Mouse (Mus musculus) layer of hippocampus, adult 9-11 months (tissue): ENCODE measurements around the gene Capn13.
"Not testable (repeated sequence)": the region's sequence is repeated elsewhere in the genome, so short reads cannot be mapped to it uniquely, and the experiment has no call there.

Source experiments
- DNase-seq: peaks from one replicate; pipeline ENCODE4 v3.0.0; 2022

Capn13 gene

DNA sequence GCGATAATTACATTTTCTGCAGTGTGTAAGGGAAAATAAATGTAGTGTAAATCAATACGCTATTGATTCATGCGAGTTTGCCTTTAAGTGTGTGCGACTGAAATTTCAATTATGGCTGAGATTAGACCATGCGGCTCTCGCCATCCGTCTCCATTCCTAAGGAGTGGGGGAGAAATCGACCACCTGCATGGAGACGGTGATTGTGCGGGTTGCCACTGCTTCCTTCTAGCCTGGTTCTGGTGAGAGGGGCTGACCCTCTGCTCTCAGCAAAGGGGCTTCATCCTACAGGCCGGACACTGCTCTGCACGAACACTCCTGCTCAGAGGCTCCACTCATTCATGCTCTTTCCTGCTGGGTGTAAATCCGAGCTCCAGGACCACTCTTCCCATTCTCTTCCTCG is 58.0 kb downstream of the Capn13 start:
- DNase-seq = no peak

GRCm38 (mm10) chr17:73329071-73329470 is 71.6 kb downstream of the Capn13 start:
- no peak for DNase-seq

DNA sequence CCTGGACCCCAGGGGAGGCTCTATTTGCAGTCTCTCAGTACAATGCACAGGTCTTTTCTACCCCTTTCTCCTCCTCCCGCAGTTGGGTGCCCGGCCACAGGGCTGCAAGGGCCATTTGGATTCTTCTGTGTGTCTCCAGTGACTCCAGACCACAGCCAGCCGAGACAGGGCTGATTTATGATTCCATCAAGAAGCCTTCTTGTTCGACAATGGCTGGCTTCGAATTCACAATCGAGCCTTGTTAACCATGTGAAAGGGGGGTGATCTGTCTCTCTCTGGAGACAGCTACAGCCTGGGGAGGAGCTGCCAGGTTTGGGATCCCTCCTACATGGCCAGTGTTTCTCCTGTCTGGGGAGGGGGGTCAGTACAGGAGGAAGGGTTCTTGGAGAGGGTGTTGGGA is 75.4 kb downstream of the Capn13 start:
- DNase-seq = no peak

- DNase-seq = no peak
Measured at GRCm38 (mm10) chr17:73324732-73325131, 75.9 kb downstream of the Capn13 start.

DNA sequence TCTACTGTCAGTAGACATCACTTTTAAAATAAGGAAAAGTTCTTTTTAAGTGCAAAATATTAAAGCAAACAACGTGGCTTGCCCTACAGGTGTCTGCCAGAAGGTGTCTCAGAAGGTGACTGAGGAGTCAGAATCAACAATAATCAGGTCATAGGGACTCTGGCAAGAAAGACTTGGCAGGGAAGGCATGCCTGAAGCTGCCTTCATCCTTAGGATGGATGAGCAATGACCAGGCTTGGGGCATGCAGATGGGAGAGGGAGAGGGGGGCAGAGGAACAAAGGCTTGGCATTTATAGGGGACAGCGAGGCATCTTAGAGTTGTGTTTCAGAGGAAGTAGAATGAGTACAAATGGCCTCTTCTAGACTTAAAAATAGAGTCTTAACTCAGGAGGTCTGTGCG is 76.7 kb downstream of the Capn13 start:
- no peak for DNase-seq

DNA sequence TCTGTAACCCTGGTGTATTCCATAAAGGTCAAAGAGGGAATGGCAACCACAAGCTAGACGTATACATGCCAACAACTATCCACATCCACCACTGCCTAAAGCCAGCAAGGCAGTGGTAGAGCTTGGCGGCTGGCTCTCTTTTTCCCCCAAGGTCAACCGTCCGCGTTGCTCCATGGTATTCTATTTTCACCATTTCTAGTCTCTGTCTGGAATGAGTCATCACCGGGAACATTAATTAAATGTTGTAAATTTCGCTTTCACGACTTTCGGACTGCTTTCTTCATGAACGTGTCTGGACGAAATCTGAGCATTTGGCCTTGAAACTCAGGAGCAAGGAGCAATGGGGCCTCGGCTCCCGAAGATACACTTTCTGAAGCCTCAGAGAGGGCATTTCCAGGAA is 85.9 kb downstream of the Capn13 start:
- no peak for DNase-seq

DNA sequence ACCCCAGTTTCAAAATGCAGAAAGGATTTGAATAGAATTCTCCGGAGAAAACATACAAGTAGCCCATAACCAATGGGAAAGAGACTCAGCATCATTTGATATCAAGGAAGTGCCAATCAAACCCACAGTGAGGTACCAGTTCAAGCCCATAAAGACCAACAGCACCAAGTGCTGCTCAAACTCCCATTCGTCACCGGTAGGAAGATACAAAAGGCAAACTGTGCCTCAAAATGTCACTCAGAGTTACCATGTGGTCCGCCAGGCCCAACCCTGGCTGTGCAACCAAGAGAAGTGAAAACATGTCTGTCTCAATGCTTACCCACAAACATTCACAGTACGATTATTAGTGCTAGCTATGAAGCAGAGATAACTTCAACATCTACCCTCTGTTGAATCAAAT is 89.2 kb downstream of the Capn13 start:
- DNase-seq = no peak

GRCm38 (mm10) chr17:73308691-73309090 is 92.0 kb downstream of the Capn13 start:
- DNase-seq = no peak

- no peak for DNase-seq
Measured at GRCm38 (mm10) chr17:73306626-73307025, 94.0 kb downstream of the Capn13 start.

- DNase-seq = no peak
Measured at GRCm38 (mm10) chr17:73305622-73306021, 95.0 kb downstream of the Capn13 start.

GRCm38 (mm10) chr17:73304086-73304812 is 96.4 kb downstream of the Capn13 start:
- DNase-seq = no peak

DNA sequence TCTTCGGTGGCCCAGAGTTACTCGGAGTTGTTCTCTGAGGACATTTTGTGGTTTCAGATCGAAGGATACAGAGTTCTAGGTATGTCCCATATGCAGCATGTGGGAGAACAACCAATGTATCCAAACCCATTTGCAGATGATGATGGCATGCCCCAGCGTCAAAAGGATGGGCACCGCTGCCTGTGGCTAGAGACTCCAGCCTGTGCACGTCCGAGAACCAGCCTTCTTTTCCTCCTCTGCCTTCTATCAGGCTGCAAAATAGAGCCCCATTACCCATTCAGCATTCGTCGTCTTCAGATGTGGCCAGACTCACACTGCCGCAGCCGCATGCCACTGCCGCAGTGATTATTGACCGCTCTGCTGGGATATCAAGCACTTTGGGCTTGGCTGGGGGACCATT is 97.0 kb downstream of the Capn13 start:
- DNase-seq = no peak

GRCm38 (mm10) chr17:73303217-73303616 is 97.4 kb downstream of the Capn13 start:
- peak; percentile 47 for DNase-seq

DNA sequence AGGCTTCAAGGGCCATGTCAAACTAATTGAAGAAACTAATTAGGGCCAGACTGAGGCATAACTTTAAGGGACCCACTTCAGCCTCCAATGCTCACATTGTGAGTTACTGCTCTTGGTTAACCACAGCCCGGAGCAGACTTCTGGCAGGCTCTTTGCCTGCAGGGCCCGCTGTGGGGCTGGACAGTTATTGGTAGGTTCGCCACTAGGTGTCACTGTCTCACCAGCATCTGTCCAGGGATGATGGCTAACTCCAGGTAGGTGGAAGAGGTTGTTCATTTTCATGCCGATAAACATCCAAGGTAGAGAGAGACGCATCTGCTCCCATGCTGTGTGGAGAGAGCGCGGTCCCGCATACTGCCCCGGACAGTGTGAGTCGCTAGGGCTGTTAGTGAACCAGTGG is 98.6 kb downstream of the Capn13 start:
- DNase-seq = peak; percentile 61

DNA sequence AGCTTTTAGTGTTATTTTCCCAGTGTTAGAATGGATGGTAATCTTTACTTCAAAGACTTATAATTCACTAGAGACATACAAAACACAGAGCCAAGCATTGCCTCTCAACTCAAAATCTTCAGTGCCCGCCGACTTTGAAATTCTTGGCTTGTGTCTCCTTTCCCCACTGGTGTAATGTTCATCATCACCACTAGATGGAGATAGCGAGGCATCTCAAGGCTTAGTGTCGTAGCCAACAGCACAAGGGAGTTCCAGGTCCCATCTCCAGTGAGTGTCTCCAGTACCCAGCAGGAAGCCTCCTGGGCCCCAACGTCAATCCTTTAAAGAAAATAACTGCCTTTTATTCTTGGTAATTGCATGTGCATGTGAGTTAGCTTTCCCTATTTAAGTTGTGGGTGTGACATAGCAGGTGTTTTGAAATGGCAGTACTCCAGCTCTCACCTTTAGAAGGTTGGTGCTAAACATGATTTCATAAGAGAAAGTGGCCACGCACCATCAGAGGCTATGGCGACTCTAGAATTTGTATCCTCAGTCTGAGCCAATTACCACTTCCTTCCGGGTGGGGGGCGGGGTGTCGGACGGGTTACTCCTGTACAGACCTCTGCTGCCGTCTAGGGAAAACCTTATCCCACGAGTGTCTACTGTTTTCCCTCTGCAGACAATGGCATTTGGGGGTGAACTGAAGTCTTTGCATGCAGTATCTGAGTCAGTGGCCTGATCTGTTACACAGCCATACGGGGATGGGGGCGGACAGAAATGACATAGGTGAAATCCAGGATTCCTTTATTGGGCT is 99.2 kb downstream of the Capn13 start:
- peak; percentile 67 for DNase-seq

GRCm38 (mm10) chr17:73300147-73300880 is 100.4 kb downstream of the Capn13 start:
- no peak for DNase-seq

DNA sequence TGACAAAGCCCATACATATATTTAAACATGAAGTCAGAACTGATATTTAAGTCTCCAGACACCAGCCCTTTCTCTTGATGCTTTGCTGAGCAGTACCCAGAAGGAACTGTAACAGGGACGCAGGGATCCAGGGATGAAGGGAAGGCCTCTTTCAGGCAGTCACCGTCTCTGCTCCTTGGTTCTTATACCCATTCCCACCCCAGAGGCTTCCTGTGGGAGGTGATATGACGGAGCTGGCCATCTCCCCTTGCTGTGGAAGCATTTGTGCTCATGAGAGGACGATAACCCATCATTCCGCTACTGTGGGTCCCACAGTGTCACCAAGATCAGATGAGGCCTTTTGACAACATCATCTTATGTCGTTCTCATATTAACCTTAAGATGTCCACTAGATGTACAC is 101.7 kb downstream of the Capn13 start:
- no peak for DNase-seq

GRCm38 (mm10) chr17:73296855-73297254 is 103.8 kb downstream of the Capn13 start:
- DNase-seq = peak; percentile 71

DNA sequence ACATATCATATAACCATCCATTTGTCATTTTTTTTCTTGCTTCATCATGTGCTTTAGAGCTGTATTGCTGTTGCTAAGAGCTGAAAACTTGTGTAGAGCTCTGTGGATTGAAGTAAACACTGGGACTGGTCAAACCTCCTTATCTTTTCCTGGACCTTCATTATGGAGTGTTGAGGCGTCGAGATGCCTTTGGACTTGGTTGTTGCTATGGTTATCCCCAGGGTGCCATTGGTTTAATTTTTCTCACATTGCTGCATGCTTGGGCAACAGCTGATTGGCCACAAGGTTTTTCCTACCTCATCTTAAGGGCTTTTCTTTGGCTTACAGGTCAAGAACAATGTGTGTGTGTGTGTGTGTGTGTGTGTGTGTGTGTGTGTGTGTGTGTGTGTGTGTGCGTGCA is 107.4 kb downstream of the Capn13 start:
- DNase-seq = no peak

GRCm38 (mm10) chr17:73284301-73284700 is 116.4 kb downstream of the Capn13 start:
- no peak for DNase-seq

DNA sequence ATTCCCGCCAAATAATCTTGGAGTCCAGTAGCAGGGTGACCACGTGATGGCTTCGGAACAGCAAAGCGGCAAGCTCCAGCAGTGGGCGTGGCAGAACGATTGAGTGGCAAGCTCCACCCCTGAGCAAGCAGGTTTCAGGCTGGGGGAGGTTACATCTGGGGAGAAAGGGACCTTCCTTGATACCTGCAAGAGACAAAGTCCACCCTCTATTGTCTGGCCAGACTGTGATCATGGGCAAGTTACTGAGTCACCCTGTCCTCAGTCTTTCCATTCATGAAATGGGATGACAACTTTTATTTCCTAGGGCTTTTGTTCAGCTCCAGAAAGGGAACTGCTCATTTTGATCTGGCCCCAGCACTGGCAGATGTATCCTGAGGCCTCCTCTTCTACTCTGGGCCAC is 118.0 kb downstream of the Capn13 start:
- not testable (repeated sequence) for DNase-seq

DNA sequence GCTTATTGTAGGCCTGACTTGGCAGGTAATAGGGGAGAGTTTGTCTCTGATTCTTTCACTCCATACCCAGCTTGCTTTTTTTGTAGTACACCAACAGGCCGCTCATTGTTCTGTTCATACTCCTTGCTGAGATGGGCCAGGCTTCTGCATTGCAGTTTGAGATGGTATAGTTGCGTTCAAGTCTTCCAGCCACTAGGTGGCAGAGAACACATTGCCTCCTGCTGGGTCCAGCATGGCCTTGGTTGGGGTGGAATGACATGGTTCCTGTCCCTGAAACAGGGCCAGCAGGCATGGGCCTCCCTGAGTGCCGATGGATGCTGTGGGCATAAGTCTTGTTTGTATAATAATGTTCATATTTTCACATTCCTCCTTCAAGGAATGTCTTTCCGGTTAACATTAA is 122.9 kb downstream of the Capn13 start:
- no peak for DNase-seq

GRCm38 (mm10) chr17:73275066-73275465 is 125.6 kb downstream of the Capn13 start:
- DNase-seq = no peak

- no peak for DNase-seq
Measured at GRCm38 (mm10) chr17:73273809-73274208, 126.9 kb downstream of the Capn13 start.
